Mouse (Mus musculus) spleen, adult 2 months (tissue): ENCODE data around the gene Hdac7.

ENCODE experiments used
- CTCF ChIP-seq: fragments of 200-500 bp; IDR thresholded peaks from 2 replicates; pipeline ENCODE4 v1.5.1; 2011; ENCODE audit warnings: mild to moderate bottlenecking, inconsistent platforms; ENCODE audit not compliant: insufficient read depth, insufficient read length, insufficient replicate concordance; ENCODE audit errors: extremely low read depth
- POLR2A ChIP-seq: fragments of 200-500 bp; IDR thresholded peaks from 2 replicates; pipeline ENCODE4 v1.6.1; 2011; ENCODE audit warnings: low read depth, low read length, inconsistent platforms

DNA sequence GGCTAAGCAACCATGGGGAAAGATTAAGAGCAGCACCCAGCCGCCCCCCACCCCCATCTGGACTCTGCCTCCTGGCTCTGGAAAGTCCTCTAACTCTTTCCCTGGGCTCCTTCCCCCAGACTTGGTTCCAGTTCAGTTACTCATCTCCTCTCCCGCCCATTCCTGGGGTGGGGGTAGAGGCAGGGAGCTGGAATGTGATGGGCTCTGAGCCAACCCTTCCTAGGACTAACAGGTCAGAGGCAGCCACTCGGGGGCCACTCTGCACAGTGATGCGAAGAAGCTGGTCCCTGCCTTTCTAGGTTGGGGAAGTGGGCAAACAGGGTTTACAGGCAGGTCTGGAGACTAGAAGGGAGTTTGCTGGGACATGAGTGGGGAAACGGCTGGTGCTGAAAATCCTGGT is 71.2 kb downstream of the Hdac7 start:
- TF ChIP-seq CTCF (no peak), POLR2A (no peak)
